Mouse (Mus musculus) G1E-ER4 (cell line): Measurements from ENCODE around the gene Nfic. TPM values are rescaled to one million over a fixed set of nuclear protein-coding genes. Genes with fewer than 3 reads are reported as not detected.

Experiments used
- GATA1 ChIP-seq: IDR thresholded peaks from one replicate; pipeline ENCODE4 v1.8.0; 2012; ENCODE audit warnings: low read length, inconsistent platforms
- polyA plus RNA-seq: library from polyadenylated mRNA; stranded (reverse); fragments of >175 nt; gene quantifications from 2 replicates; pipeline ENCODE4 v1.2.3, GENCODE M21; 2012

Nfic gene
- polyA plus RNA-seq, 1 experiment: 37.9 TPM

DNA sequence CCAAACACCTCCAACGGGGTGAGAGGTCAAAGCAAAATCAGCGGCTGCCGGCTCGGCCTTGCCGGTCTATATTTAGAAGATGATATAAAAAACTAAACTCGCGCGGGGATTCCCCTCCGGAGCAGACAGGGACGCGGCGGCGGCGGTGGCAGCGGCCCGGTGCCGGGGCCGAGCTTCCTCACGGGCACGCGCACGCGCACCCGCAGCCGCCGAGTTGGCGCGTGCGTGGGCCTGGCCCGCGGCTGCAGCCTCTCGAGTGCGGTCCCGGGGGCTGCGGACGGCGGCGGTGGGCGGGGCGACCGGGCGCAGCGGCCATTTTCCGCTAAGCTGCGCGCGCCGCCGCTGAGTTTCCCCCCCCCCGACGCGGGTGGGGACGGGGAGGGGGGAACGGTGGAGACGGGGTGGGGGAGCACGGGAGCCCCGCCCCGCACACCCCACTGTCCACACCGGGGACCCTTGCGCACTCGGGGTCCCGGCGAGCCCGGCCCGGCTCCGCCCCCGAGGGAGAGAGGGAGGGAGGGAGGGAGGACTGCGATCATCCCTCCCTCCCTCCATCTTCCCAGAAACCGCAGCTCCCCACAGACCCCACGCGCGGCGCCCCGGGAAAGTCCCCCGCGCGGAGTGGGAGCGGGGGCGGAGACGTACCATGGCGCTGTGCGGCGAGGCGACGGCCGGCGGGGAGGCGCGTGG, 25.1 kb downstream of the Nfic start:
- TF ChIP-seq GATA1: no peak

DNA sequence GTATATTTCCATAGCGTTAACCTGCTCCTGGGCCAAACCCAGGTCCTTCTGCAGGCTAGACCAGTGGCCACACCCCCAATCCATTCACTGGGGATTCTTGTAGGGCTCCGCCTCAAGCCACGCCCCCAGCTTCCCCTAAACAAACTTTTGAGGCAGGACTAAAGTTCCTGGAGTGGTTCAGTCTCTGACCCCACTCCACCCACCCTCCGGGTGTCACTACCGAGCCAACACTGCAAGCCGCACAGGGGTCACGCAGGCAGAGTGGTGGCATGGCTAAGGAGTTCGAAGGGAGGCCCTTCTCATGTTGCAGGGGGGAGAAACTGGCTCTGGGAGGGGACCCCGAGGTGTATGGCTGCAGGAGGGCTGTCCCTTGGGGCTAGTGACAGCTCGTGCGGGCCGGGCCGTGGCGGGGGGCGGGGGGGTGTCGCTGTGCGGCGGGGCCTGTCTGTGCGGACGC, 25.8 kb downstream of the Nfic start:
- no peak for TF ChIP-seq GATA1

- no peak for TF ChIP-seq GATA1
Observed at GRCm38 (mm10) chr10:81429092-81429491, 26.3 kb downstream of the Nfic start.

DNA sequence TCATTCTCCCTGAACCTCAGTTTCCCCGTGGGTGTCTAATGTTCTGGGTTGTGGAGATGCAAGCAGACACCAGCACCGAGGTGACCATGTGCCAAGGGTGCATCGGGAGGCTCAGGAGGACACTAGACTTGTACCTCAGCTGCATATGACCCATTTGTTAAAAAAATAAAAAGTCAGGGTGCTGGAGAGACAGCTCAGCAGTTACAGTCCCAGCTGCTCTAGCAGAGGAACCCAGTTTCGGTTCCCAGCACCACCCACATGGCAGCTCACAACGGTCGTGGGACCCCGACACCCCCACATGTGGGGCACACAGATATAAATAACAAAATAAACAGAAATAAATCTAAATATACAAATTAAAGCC, 26.9 kb downstream of the Nfic start:
- TF ChIP-seq GATA1: no peak

- TF ChIP-seq GATA1: no peak
Observed at GRCm38 (mm10) chr10:81427804-81428506, 27.5 kb downstream of the Nfic start.

DNA sequence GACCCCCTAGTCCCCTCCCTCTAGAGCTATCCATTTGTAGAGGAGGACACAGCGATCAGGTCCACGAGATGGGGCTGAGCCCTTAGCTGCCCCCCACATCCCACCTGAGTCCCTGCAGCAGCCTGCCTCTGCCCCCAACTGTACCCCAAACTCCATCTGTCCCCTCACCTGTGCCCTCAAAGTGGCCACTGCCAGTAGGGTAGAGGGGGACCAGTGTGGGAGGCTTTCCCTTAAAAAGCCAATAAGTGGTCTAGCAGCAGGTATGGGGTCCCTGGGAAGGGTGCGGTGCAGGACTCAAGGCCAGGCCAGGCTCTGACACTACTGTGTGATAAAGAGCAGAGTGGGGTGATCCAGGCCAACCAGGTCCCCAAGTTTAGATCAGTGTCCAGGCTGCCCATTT, 28.1 kb downstream of the Nfic start:
- TF ChIP-seq GATA1: no peak

- TF ChIP-seq GATA1: no peak
Observed at GRCm38 (mm10) chr10:81426897-81427296, 28.5 kb downstream of the Nfic start.

DNA sequence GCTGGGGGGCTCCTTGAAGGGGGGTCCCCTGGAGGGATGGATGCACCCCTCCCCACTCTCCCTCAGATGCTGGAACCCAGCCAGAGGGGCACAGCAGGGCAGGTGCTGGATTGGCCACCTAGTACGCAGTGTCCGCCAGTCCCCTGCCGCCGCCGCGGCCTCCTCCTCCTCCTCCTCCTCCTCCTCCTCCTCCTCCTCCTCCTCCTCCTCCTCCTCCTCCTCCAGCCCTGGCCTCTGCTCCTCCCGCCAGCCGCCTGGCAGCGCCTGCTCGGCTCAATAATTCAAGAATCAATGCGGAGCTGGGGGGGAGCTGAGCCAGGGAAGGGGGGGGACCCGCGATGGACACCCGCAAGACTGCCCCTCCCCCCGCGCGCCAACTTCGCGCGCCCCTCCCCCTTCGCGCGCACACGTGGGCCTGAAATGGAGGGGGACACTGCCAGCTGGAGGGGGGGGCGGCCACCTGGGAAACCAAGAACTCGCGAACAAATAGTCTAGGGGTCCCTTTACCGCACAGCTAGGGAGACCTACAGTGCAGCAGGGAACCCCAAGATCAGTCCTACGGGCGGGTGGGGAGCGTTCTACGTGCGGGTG, 29.3 kb downstream of the Nfic start:
- TF ChIP-seq GATA1: no peak

DNA sequence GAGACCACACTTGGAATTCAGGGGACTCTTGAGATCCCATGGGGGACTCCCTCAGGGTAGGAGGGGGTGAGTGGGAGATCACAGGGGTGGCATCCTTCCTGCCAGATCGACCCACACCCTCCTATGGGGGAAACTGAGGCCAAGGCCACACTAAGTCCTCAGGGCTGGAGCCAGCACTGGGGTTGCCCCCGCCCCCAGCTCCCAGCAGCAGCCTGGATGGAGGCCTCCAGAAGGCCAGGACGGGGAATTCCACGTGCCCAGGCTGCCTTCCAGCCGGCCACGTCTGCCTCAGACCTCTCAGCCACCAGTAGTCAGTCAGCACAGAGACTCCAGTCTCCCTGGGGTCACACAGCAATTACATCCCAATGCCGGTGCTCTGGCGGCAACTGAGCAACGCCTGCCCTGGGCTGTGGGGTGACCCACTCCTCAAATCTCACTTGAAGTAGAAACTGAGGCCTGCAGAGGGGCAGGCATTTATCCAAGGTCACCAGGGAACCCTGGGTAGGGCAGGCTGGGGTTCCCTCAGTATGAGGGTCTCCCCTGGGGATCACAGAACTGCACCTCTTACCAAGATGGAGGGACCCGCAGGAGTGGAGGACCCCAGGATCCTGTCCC, 30.1 kb downstream of the Nfic start:
- no peak for TF ChIP-seq GATA1

GRCm38 (mm10) chr10:81424246-81425051, 31.0 kb downstream of the Nfic start:
- TF ChIP-seq GATA1: no peak

GRCm38 (mm10) chr10:81423476-81424245, 31.8 kb downstream of the Nfic start:
- TF ChIP-seq GATA1: no peak

GRCm38 (mm10) chr10:81422661-81423217, 32.7 kb downstream of the Nfic start:
- no peak for TF ChIP-seq GATA1

- no peak for TF ChIP-seq GATA1
Observed at GRCm38 (mm10) chr10:81422191-81422590, 33.2 kb downstream of the Nfic start.

DNA sequence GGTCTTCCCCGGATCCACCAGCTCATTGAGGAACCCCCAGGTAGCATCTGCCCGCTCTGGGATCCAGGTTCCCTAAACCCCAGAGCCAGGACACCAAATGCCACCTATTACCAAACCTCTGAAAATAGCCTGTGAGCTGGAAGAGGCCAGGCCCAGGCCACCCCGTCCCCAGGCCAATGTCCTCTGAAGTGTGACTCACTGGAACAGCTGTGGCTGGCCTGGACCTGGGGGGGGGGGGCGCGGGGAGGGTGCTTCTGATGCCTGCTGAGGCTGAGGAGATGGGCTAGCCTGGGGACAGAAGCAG, 33.7 kb downstream of the Nfic start:
- TF ChIP-seq GATA1: no peak
